Mouse (Mus musculus) ES-Bruce4 (cell line): Measurements from ENCODE around the gene Mtch2. TPM values are rescaled to one million over a fixed set of nuclear protein-coding genes. Genes with fewer than 3 reads are reported as not detected.

ENCODE experiments used
- H3K27ac ChIP-seq: 2 replicates; pipeline ENCODE4 v1.5.1; 2012; ENCODE audit warnings: low read length, inconsistent platforms; ENCODE audit not compliant: insufficient read depth
- H3K27me3 ChIP-seq: 2 replicates; pipeline ENCODE4 v1.6.1; 2012; ENCODE audit warnings: mild to moderate bottlenecking, low read length, inconsistent platforms; ENCODE audit not compliant: control insufficient read depth, poor library complexity, insufficient read depth, severe bottlenecking
- H3K36me3 ChIP-seq: 2 replicates; pipeline ENCODE4 v1.6.1; 2012; ENCODE audit warnings: inconsistent platforms, mild to moderate bottlenecking, low read length, moderate library complexity; ENCODE audit not compliant: control insufficient read depth, poor library complexity, insufficient read depth, severe bottlenecking
- H3K4me1 ChIP-seq: one replicate; pipeline ENCODE4 v1.8.1; 2011; ENCODE audit warnings: low read length; ENCODE audit not compliant: control insufficient read depth, insufficient read depth
- H3K4me3 ChIP-seq: 2 replicates; pipeline ENCODE4 v1.5.1; 2011; ENCODE audit warnings: low read depth, mild to moderate bottlenecking, low read length
- H3K9ac ChIP-seq: 2 replicates; pipeline ENCODE4 v1.6.1; 2012; ENCODE audit warnings: low read depth, mild to moderate bottlenecking, inconsistent platforms; ENCODE audit not compliant: poor library complexity, severe bottlenecking
- H3K9me3 ChIP-seq: replicated peaks from 2 replicates; pipeline ENCODE4 v1.6.1; 2012; ENCODE audit warnings: mild to moderate bottlenecking, low read length, inconsistent platforms; ENCODE audit not compliant: control insufficient read depth, poor library complexity, insufficient read depth, severe bottlenecking
- CTCF ChIP-seq: IDR thresholded peaks from one replicate; pipeline ENCODE4 v1.8.1; 2011; ENCODE audit warnings: low read depth, low read length
- EP300 ChIP-seq: IDR thresholded peaks from 2 replicates; pipeline ENCODE4 v1.6.1; 2011; ENCODE audit warnings: low read depth, low read length; ENCODE audit not compliant: insufficient read depth
- POLR2A ChIP-seq: IDR thresholded peaks from one replicate; pipeline ENCODE4 v1.8.1; 2011; ENCODE audit warnings: low read length; ENCODE audit not compliant: insufficient read depth
- polyA plus RNA-seq: library from polyadenylated mRNA; stranded (reverse); fragments of >200 nt; gene quantifications from 2 replicates; pipeline ENCODE4 v1.2.4, GENCODE M21; 2011; ENCODE audit warnings: low read depth; ENCODE audit not compliant: missing spikeins, insufficient read depth, insufficient read length

Mtch2 gene
- polyA plus RNA-seq, 1 experiment, result 277 TPM

DNA sequence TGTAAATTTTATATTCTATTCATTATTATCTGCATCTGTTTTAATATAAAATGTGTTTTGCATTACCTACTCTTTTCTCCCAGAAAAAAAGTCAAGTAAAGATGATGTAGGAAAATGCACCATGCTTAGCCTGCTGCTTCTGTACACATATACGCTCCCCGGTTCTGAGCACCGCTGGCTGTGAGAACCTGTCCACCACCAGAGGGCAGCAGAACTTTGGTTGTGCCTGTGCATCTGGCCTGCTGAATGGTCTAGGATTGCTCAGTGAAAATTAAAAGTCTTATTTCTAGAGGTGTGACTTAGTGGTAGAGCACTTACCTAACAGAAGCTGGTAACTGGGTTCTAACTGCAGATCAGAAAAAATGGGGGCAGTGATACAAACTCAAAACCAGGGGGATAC lies 19.6 kb downstream of the Mtch2 start:
- no peak overlapping the region for H3K27ac ChIP-seq
- no peak for TF ChIP-seq EP300
- no peak for TF ChIP-seq POLR2A
- peak; percentile 96 for TF ChIP-seq CTCF
- H3K9ac ChIP-seq, result no peak overlapping the region
- H3K36me3 ChIP-seq, result peaks cover 42% of the 10 kb centered on the region
- H3K4me1 ChIP-seq, result no peaks in the 10 kb centered on the region
- no peaks in the 10 kb centered on the region for H3K27me3 ChIP-seq
- H3K4me3 ChIP-seq, result no peak overlapping the region
- H3K9me3 ChIP-seq, result no peaks in the 10 kb centered on the region

DNA sequence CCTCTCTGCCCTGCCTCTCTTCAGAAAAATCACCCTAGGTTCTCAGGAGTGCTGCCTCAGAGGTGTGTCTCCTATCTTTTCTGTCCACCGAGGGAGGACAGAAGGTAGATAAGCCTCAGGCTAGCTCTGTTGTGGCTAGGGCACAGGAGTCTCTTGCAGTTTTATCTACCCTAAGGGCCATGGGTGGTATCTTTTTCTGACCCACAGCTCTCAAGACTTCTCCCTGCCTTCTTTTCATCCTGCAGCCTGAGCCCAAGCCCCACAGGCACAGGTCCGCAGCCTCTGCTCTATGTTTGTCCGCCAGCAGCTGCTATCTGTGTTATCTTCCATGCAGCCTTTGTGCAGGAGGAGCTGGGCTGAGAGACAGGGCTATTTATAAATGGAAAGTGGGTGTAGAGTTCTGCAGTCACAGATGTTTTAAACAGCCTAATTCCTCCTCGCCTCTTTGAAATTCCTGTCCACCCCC lies 23.2 kb downstream of the Mtch2 start:
- H3K4me1 ChIP-seq, result no peaks in the 10 kb centered on the region
- peaks cover 20% of the 10 kb centered on the region for H3K36me3 ChIP-seq
- no peaks in the 10 kb centered on the region for H3K9me3 ChIP-seq
- TF ChIP-seq EP300, result no peak
- no peak for TF ChIP-seq POLR2A
- TF ChIP-seq CTCF, result no peak
- H3K27me3 ChIP-seq, result no peaks in the 10 kb centered on the region
- H3K9ac ChIP-seq, result no peak overlapping the region
- H3K4me3 ChIP-seq, result no peak overlapping the region
- no peak overlapping the region for H3K27ac ChIP-seq

DNA sequence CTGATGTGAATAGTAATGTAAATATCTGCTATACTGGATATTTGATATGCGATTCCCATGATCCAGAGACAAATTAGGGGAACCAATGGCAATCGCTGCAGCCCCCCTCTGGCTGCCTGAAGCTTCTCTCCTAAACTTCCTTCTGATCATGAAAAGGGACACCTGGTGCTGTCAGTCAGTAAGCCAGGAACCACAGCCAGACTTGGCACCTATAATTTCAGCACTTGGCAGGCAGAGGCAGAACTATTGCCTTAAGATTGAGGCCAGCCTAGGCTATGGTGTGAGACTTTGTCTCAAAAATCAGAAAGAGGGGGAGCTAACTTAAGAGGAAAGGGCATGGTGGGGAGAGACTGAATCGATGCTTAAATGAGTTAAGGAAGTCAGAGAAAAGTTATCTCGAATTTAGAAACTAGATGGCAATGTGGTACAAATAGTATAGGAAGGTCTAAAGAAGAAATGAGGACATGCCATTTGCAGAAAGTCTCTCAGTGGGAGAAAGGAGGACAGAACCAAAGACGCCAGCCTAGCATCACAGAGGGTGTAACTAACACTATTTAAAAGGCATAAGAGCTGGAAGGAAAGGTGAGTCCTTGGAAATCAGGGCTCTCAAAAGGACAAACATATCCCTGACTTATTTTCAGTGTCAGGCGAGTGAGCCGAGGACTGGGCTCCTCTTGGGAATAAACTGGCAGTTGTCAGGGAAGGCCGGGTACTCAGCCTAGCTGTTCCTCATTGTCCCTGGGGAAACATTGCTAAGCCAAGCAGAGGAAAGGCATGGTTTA lies 24.4 kb downstream of the Mtch2 start:
- TF ChIP-seq POLR2A (no peak), CTCF (no peak), EP300 (no peak)
- H3K9me3 ChIP-seq, result no peaks in the 10 kb centered on the region
- no peaks in the 10 kb centered on the region for H3K27me3 ChIP-seq
- no peak overlapping the region for H3K4me3 ChIP-seq
- H3K36me3 ChIP-seq, result peaks cover 11% of the 10 kb centered on the region
- H3K4me1 ChIP-seq, result no peaks in the 10 kb centered on the region
- no peak overlapping the region for H3K9ac ChIP-seq
- H3K27ac ChIP-seq, result no peak overlapping the region

DNA sequence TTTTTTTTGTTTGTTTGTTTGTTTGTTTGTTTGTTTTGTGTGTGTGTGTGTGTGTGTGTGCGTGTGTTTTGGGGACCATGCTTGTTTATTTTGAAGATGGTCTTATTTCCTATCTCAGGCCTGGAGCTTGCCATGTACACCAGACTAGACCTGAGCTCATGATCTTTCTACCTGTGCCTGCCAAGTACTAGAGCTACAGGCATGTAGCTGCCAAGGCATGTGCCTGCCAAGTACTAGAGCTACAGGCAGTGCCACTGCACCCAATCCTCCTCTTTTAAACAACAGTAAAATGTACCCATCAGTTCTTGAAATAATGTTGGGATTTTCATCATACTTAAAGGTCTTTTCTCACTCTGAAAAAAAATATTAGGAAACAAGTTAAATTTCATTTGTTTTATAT lies 27.1 kb downstream of the Mtch2 start:
- Histone ChIP-seq H3K27ac (no peak overlapping the region), H3K9me3 (no peaks in the 10 kb centered on the region), H3K36me3 (no peaks in the 10 kb centered on the region), H3K9ac (no peak overlapping the region), H3K27me3 (no peaks in the 10 kb centered on the region), H3K4me1 (no peaks in the 10 kb centered on the region), H3K4me3 (no peak overlapping the region)
- no peak for TF ChIP-seq POLR2A
- no peak for TF ChIP-seq EP300
- TF ChIP-seq CTCF, result no peak

DNA sequence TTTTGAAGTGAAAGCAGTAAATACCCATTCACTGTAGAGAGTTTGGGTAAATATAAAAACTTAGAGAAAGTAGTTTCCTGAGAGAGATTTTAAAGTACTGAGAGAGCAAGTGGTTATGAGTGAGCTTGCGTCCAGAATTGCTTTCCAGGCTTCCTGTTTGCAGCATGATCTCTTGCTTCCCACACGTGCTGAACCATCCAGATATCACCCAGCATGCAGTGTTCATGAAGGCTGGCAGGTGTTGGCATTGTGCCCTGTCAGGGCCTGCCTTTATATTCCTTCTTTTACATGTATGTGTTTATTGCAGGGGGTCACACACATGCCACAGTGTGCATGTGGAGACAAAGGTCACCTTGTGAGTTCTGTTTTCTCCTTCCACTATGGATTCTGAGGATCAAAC lies 28.3 kb downstream of the Mtch2 start:
- H3K9me3 ChIP-seq, result no peaks in the 10 kb centered on the region

DNA sequence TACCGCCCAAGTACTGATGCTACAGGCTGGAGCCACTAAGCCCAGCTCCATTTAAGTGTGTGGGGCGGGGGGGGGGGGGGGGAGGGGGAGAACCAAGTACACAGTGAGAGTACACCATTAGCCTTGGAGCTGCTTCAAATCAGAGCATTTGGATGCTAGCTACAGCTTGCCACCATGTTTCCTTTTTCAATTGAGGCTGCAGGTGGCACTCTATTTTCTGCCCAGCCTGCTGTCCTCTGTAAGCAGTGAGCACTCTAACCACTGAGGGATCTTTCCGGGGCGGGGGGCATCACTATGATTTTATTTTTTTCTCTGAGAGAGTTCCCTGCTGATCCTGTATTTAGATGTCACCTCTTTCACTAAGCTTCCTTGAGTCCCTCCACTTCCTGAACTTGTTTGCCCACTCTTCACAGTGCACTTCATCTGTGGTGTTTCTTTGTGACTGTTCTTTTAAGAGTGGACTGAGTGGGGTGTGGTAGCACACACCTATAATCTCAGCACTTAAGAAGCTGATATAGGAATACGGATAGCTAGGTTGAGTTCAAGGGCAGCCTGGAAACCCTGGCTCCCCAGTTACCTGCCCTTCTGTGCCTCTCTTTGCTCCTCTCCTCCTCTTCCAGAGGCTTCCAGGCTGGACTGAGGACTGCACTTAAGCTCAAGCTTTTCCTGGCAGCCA lies 30.8 kb downstream of the Mtch2 start:
- H3K36me3 ChIP-seq, result no peaks in the 10 kb centered on the region
- H3K4me3 ChIP-seq, result no peak overlapping the region
- H3K9ac ChIP-seq, result no peak overlapping the region
- H3K27ac ChIP-seq, result no peak overlapping the region
- no peak for TF ChIP-seq EP300
- TF ChIP-seq CTCF, result no peak
- no peak for TF ChIP-seq POLR2A
- H3K4me1 ChIP-seq, result no peaks in the 10 kb centered on the region
- no peaks in the 10 kb centered on the region for H3K27me3 ChIP-seq
- H3K9me3 ChIP-seq, result no peaks in the 10 kb centered on the region

More for the DNA sequence above, 28.3 kb downstream of the Mtch2 start:
- Histone ChIP-seq H3K36me3 (no peaks in the 10 kb centered on the region), H3K4me3 (no peak overlapping the region), H3K9ac (no peak overlapping the region), H3K27me3 (no peaks in the 10 kb centered on the region), H3K4me1 (no peaks in the 10 kb centered on the region), H3K27ac (no peak overlapping the region)
- no peak for TF ChIP-seq EP300
- no peak for TF ChIP-seq CTCF
- TF ChIP-seq POLR2A, result no peak
